Mouse (Mus musculus): ENCODE data around the gene Clspn. TPM values are rescaled to one million over a fixed set of nuclear protein-coding genes. Genes with fewer than 3 reads are reported as not detected.

Clspn gene
- total and polyA plus RNA-seq, 2 experiments: 0.15 to 0.28 TPM

- DNase-seq (ENCODE audit: extremely low read depth, low read depth, low spot score): no peak
- Histone ChIP-seq H3K27me3 (ENCODE audit: control insufficient read depth, insufficient read depth, low read length) (no peaks in the 10 kb centered on the region), H3K79me2 (ENCODE audit: control insufficient read depth, insufficient read depth, low read length) (no peaks in the 10 kb centered on the region), H3K4me3 (ENCODE audit: insufficient read depth, low read depth, low read length) (peak overlapping the region; percentile 15; the same call in 1 of the 2 replicates), H3K27ac (replicated peaks; ENCODE audit: insufficient read depth, low read depth, low read length) (no peak overlapping the region), H3K9ac (ENCODE audit: low read depth, low read length) (no peak overlapping the region; the same call in none of the 2 replicates), H3K36me3 (ENCODE audit: control insufficient read depth, insufficient read depth, low read length) (no peaks in the 10 kb centered on the region), H3K4me1 (ENCODE audit: control insufficient read depth, insufficient read depth, low read length) (no peaks in the 10 kb centered on the region)
- 12% methylated on average over 23 of the region's 23 CpGs for WGBS
- TF ChIP-seq CTCF (IDR thresholded peaks at IDR 0.05; ENCODE audit: low read depth, low read length) (peak; percentile 22; the same call in 1 of the 2 replicates), POLR2A (IDR thresholded peaks at IDR 0.05; ENCODE audit: extremely low read depth, insufficient read depth, low read length) (no peak)
Measured at GRCm38 (mm10) chr4:126627021-126627681, 70.4 kb downstream of the Clspn start.

- TF ChIP-seq CTCF (IDR thresholded peaks at IDR 0.05; ENCODE audit: low read depth, low read length): peak; percentile 23; the same call in 1 of the 2 replicates
- no peak for TF ChIP-seq POLR2A (IDR thresholded peaks at IDR 0.05; ENCODE audit: extremely low read depth, insufficient read depth, low read length)
- no peak overlapping the region for H3K9ac ChIP-seq (ENCODE audit: low read depth, low read length)
- H3K4me1 ChIP-seq (ENCODE audit: control insufficient read depth, insufficient read depth, low read length): no peaks in the 10 kb centered on the region
- H3K36me3 ChIP-seq (ENCODE audit: control insufficient read depth, insufficient read depth, low read length): no peaks in the 10 kb centered on the region
- H3K27me3 ChIP-seq (ENCODE audit: control insufficient read depth, insufficient read depth, low read length): no peaks in the 10 kb centered on the region
- no peak overlapping the region for H3K4me3 ChIP-seq (ENCODE audit: insufficient read depth, low read depth, low read length)
- 47% methylated on average over 2 of the region's 2 CpGs for WGBS
- DNase-seq (ENCODE audit: extremely low read depth, low read depth, low spot score): peak; percentile 9
- H3K79me2 ChIP-seq (ENCODE audit: control insufficient read depth, insufficient read depth, low read length): no peaks in the 10 kb centered on the region
- no peak overlapping the region for H3K27ac ChIP-seq (replicated peaks; ENCODE audit: insufficient read depth, low read depth, low read length)
Measured at GRCm38 (mm10) chr4:126631922-126632321, 75.2 kb downstream of the Clspn start.

- no peak for DNase-seq (ENCODE audit: extremely low read depth, low read depth, low spot score)
- Histone ChIP-seq H3K79me2 (ENCODE audit: control insufficient read depth, insufficient read depth, low read length) (no peaks in the 10 kb centered on the region), H3K27ac (replicated peaks; ENCODE audit: insufficient read depth, low read depth, low read length) (no peak overlapping the region), H3K36me3 (ENCODE audit: control insufficient read depth, insufficient read depth, low read length) (no peaks in the 10 kb centered on the region), H3K4me3 (ENCODE audit: insufficient read depth, low read depth, low read length) (no peak overlapping the region), H3K9ac (ENCODE audit: low read depth, low read length) (no peak overlapping the region), H3K4me1 (ENCODE audit: control insufficient read depth, insufficient read depth, low read length) (no peaks in the 10 kb centered on the region), H3K27me3 (ENCODE audit: control insufficient read depth, insufficient read depth, low read length) (no peaks in the 10 kb centered on the region)
- TF ChIP-seq CTCF (IDR thresholded peaks at IDR 0.05; ENCODE audit: low read depth, low read length) (no peak), POLR2A (IDR thresholded peaks at IDR 0.05; ENCODE audit: extremely low read depth, insufficient read depth, low read length) (no peak)
- 61% methylated on average over 3 of the region's 3 CpGs for WGBS
Measured at GRCm38 (mm10) chr4:126632668-126633067, 75.9 kb downstream of the Clspn start.

- 36% methylated on average over 11 of the region's 11 CpGs for WGBS
- Histone ChIP-seq H3K27ac (replicated peaks; ENCODE audit: insufficient read depth, low read depth, low read length) (no peak overlapping the region), H3K4me1 (ENCODE audit: control insufficient read depth, insufficient read depth, low read length) (no peaks in the 10 kb centered on the region), H3K4me3 (ENCODE audit: insufficient read depth, low read depth, low read length) (no peak overlapping the region), H3K9ac (ENCODE audit: low read depth, low read length) (no peak overlapping the region), H3K27me3 (ENCODE audit: control insufficient read depth, insufficient read depth, low read length) (no peaks in the 10 kb centered on the region), H3K79me2 (ENCODE audit: control insufficient read depth, insufficient read depth, low read length) (no peaks in the 10 kb centered on the region), H3K36me3 (ENCODE audit: control insufficient read depth, insufficient read depth, low read length) (no peaks in the 10 kb centered on the region)
- DNase-seq (ENCODE audit: extremely low read depth, low read depth, low spot score): no peak
- no peak for TF ChIP-seq CTCF (IDR thresholded peaks at IDR 0.05; ENCODE audit: low read depth, low read length)
- no peak for TF ChIP-seq POLR2A (IDR thresholded peaks at IDR 0.05; ENCODE audit: extremely low read depth, insufficient read depth, low read length)
Measured at GRCm38 (mm10) chr4:126636330-126636729, 79.6 kb downstream of the Clspn start.

- H3K27me3 ChIP-seq (ENCODE audit: control insufficient read depth, insufficient read depth, low read length): no peaks in the 10 kb centered on the region
- H3K79me2 ChIP-seq (ENCODE audit: control insufficient read depth, insufficient read depth, low read length): no peaks in the 10 kb centered on the region
- no peaks in the 10 kb centered on the region for H3K4me1 ChIP-seq (ENCODE audit: control insufficient read depth, insufficient read depth, low read length)
- no peak for TF ChIP-seq POLR2A (IDR thresholded peaks at IDR 0.05; ENCODE audit: extremely low read depth, insufficient read depth, low read length)
- DNase-seq (ENCODE audit: extremely low read depth, low read depth, low spot score): no peak
- H3K27ac ChIP-seq (replicated peaks; ENCODE audit: insufficient read depth, low read depth, low read length): no peak overlapping the region
- no peak overlapping the region for H3K9ac ChIP-seq (ENCODE audit: low read depth, low read length)
- WGBS: 59% methylated on average over 4 of the region's 4 CpGs
- no peak overlapping the region for H3K4me3 ChIP-seq (ENCODE audit: insufficient read depth, low read depth, low read length)
- no peaks in the 10 kb centered on the region for H3K36me3 ChIP-seq (ENCODE audit: control insufficient read depth, insufficient read depth, low read length)
Measured at GRCm38 (mm10) chr4:126637446-126637845, 80.7 kb downstream of the Clspn start.

GRCm38 (mm10) chr4:126639339-126639738, 82.6 kb downstream of the Clspn start:
- no peak for TF ChIP-seq POLR2A (IDR thresholded peaks at IDR 0.05; ENCODE audit: extremely low read depth, insufficient read depth, low read length)
- TF ChIP-seq CTCF (IDR thresholded peaks at IDR 0.05; ENCODE audit: low read depth, low read length): no peak
- H3K4me1 ChIP-seq (ENCODE audit: control insufficient read depth, insufficient read depth, low read length): no peaks in the 10 kb centered on the region
- H3K36me3 ChIP-seq (ENCODE audit: control insufficient read depth, insufficient read depth, low read length): no peaks in the 10 kb centered on the region
- H3K4me3 ChIP-seq (ENCODE audit: insufficient read depth, low read depth, low read length): no peak overlapping the region
- H3K27me3 ChIP-seq (ENCODE audit: control insufficient read depth, insufficient read depth, low read length): no peaks in the 10 kb centered on the region
- DNase-seq (ENCODE audit: extremely low read depth, low read depth, low spot score): no peak
- no peak overlapping the region for H3K9ac ChIP-seq (ENCODE audit: low read depth, low read length)
- H3K79me2 ChIP-seq (ENCODE audit: control insufficient read depth, insufficient read depth, low read length): no peaks in the 10 kb centered on the region
- WGBS: 62% methylated on average over 7 of the region's 7 CpGs
- H3K27ac ChIP-seq (replicated peaks; ENCODE audit: insufficient read depth, low read depth, low read length): no peak overlapping the region

All from liver, adult 2 months (tissue).